Mouse (Mus musculus): ENCODE measurements at regions not wholly inside any gene's neighbourhood (a gene's known extent, or its start where the extent isn't known, plus 50 kb on each side); places are given as distances from the start of the nearest gene placed in this dataset.
A peak's percentile ranks its signal among the peaks of the same experiment; 100 is the strongest.
"Not testable (repeated sequence)": the region's sequence is repeated elsewhere in the genome, so short reads cannot be mapped to it uniquely, and the experiment has no call there.

DNA sequence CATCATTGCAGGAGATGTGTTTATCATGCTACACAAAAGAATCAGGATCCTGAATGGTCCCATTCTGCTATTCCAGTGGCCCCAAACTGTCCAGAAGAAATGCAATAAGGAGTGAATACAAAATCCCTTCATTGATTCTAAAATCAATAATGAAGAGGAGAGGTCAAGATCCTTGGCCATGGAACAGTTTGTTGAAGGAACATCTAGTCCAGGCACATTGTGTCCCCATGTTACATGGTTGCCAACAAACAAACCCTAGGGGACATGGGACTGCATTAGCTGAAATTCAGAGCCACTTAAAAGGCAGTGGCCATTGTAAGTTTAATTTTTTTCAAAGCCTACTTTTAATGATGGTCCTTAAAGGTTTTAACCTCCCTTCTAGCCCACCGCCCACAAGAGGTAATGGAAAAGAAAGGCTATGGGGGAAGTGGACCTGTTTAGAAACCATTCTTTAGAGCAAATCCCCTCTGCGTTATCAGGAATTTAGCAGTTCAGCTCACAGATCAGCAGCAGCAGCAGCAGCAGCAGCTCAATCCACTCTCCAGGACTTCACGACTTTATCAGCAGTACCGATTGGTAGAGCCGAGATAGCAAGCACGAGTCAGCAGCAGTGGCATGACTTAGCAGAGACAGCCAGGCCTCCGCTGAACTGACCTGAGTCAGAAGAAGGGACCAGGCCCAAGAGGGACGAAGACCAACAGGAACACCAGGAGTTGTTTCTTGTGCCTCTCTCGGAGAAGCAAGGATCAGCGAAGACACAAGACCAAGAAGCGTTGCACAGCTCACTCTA is 268.3 kb downstream of the Setd4 start:
- no peak for DNase-seq

DNA sequence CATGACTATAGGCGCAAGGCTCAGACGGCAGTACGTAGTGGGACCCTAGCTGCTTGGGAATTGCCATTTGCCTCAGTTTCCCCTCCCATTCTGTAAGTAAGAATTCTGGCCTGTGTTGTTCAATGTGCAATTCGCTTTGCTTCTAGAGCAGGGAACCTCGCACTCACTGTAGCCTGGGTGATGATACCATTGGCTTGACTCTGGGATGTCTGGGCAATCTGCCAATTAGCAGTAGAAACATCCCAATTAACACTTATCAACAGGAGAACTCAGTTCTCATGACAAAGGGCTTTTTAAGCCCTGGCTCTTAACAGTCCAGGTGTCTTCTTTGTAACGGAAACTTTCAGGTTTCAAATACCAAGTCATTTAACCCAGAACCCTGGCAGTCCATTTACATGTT is 270.2 kb downstream of the Setd4 start:
- no peak for DNase-seq

DNA sequence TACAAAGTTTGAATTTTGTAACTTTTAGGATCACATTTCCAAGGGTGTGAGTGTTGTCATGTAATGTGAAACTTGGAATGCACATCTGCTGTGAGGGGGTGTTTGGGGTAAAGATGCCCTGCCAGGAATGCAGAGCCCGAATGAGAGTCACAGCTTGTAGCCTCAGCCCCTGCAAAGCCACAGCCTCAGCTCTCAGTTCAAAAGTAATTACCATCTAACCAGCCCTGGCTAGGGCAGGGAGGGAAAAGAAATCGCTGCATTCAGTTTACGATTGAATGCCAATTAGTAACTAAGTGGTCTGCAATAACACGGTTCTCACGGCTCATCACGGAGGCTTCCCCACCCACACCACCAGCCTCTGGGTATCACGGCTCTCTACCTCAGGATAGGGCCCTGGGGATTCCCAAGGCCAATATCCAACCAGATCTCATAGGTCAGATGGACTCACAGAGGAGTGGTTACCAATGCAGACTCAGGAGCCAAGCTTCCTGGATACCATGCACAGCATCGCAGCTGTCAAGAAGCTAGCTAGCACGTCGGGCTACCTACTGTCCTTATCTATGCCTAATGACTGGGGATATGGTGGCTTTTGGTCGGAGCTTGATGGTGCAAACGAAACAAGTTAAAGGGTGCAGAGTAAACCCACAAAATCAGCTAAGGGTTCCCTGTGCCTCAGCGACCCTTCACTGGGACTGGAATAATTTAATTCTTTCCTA is 275.0 kb downstream of the Setd4 start:
- no peak for DNase-seq

DNA sequence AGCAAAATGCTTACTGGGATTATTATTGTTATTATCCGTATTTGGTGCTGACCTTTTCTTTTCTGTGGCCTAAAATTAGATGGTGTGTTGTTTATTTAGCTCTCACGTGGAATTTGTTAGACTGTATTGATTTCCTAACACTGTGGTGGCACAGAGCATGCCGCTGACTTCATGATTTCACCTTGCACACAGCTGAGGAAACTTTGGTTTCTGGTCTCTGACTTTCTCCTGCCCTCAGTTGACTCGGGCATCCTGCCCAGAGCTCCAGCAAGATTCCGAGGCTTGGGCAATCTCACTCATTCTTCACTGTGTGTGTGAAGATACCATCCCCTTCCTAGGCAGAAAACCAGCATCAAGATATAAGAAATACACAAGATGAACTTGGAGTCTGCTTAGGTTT is 279.0 kb downstream of the Setd4 start:
- no peak for DNase-seq

DNA sequence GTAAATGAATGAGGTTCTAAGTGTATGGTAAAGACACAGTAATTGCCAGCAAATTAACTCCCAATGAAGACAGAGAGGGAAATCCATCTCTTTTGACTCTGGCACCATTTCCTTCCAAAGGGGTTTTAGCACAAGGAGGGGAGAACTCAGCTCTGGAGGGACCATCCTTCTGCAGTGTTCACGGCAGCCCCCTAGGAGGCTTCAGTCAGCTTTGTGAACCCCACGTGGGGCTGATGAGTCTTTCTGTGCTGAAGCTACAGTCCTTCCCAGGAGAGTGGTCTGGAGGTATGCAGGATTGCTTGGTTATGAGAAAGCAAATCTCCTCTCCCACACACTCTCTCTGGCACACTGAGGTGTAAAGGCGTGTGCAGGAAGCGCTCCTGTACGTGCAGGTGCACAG is 280.7 kb downstream of the Setd4 start:
- no peak for DNase-seq

DNA sequence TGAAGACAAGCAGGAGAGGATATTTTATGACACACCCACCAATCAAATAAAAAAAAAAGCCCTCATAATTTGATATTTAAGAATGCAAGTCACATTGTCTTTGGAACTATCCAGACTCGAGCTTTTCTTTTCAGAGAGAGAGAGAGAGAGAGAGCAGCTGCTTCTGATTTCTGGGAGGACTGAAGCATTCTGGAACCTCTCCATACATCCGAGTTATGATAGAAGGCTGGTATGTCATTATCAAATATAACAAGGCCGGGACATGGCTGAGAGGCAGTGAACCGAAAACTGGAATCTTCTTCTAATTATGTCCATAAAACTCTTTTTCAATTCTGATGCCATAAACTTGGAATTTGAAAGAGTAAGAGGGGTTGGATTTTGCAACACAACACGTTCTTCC is 284.3 kb downstream of the Setd4 start:
- DNase-seq = no peak

DNA sequence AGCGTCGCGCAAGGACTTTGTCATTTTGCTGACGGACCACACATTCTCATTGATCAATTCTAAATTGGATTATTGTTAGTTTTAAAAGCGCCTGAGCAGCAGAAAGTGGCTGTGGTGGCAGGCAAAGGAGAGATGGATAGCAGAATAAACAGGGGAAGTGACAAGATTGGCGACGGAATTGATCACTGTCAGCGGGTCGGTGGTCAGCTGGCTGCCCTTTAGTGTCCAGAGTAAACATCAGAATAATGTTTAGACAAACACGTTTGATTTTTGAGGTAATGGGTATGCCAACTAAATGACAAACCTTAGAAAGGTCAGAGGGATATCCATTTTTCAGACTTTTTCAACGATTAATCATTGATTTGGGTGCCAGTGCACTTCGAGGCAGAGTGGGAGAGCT is 292.2 kb downstream of the Setd4 start:
- no peak for DNase-seq

DNA sequence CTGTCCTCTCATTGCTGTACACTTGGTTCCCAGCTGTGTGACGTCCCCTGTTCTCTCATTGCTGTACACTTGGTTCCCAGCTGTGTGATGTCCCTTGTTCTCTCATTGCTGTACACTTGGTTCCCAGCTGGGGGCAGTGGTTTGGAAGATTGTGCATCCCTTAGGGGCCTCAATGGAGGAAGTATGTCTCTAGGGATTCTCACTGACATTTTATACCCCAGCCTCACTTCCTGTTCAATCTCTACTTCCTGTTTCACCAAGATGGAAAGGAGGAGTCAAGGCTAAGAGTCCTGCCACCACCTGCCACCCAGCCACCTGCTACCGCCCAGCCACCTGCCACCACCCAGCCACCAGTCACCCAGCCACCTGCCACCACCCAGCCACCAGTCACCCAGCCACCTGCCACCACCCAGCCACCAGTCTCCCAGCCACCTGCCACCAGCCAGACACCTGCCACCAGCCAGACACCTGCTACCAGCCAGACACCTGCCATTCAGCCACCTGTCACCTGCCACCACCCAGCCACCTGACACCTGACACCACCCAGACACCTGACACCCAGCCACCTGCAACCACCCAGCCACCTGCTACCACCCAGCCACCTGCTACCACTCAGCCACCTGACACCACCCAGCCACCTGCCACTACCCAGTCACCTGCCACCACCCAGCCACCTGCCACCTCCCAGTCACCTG is 295.1 kb downstream of the Setd4 start:
- DNase-seq = no peak

DNA sequence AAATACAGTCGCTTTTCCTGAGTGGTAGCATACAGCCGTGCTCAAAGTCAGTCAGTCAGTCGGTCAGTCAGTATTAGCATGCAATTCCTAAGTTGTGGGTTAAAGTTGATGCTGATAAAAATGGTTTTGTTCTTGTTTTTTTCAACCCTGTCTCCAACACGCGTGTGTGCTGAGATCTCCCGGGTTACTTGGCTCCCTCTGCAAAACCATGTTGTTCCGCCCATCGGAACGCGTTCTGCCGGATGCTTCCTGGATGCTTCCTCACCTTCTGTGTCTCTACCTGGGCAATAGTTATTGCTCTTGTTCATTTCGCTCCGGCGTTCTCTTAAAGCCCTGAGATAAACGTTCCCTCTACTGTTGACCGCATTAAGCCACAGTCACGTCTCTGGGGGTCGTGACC is 296.9 kb downstream of the Setd4 start:
- DNase-seq = no peak

DNA sequence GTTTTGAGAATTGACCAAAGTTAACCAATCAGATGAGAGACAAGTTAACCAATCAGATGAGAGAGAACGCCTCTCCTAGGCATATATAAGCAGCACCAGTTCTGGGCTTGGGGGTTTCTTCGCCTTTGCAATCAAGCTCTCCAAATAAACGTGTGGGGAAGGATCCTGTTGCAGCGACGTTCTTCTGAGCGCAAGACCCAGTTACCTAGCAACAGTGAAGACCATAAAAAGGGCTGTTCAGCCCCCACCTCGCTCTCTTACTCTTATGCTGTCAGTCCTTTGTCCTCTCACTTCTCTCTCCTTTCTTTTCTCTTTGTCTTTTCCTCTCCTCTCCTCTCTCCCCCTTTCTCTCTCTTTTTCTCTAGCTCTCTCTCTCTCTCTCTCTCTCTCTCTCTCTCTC is 297.7 kb downstream of the Setd4 start:
- DNase-seq = not testable (repeated sequence)

DNA sequence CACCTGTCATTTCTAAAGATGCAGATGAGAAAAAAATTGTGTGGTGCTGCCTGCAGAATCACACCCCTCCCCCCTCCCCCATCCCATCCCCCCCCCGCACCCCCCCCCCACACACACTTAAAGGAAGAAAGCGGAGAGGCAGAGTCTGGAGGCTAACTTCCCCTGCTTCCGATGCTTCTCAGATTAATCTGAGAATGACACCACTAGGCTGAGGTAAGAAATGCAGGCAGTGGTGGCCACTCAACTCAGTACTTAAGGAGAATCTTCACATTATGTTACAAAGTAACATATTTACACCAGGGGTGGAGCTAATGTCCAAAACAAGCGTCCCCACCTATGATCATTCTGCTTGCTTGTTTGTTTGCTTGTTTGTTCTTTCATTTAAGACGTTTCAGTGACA is 309.4 kb downstream of the Setd4 start:
- DNase-seq = no peak

DNA sequence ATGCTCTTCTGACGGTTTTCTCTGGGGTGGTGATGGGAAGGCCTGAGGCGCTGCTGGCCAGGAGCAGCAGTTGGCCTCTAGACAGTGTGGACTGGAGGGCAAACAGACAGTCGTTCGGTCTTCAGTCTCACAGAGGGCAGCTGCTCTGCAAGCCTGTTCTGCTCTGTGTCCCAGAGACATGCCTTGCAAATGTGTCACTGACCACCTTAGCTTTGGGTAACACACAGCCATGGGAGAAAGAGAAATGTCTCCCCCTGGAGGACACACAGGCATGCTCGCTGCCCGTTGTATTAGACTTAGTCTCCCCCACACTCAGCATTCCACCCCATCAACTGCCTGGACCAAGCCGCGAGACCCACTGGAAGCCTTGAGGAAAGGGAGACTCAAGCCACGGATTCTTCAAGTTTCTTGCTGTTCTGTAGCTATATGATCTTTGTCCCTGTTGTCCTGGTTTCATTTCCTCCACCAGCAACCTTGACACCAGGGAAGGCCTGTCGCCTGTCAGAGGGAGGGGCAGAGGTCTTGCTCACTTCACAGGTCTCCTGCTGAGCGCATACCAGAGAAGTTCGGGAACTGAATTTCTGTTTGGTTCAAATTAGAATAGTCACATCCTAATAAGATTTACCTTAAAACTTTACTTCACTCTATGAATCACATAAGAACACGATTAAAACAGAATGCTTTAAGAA is 310.8 kb downstream of the Setd4 start:
- DNase-seq = peak; percentile 52

DNA sequence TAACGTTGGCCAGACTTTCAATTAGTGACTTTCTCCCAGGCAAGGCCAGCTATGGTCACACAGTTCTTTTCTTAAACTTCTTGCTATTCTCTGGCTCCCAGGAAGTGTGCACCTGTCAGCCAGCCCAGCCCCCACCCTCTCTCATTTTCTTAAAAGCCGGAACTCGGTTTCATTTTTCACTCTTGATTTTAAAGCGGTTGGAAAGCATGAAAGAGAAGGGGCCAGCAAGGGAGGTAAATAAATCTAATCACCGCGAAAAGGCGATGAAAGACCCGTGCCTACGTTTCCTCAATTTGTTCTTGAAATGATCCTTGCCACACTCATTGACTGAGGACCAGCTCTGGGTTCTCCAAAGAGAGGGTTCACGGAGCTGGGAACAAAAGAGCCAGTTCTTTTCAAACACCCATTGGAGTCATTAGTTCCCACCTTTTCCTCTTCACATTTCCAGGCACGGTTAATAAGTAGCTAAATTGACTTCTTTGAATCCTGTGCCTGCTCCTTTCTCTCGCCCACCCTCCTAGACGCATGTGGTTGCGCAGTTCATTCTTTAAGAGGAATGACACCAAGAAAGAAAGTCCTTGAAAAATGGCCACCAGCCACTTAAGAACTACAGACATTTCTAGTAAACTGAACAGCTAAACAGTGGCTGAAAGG is 311.6 kb downstream of the Setd4 start:
- no peak for DNase-seq

DNA sequence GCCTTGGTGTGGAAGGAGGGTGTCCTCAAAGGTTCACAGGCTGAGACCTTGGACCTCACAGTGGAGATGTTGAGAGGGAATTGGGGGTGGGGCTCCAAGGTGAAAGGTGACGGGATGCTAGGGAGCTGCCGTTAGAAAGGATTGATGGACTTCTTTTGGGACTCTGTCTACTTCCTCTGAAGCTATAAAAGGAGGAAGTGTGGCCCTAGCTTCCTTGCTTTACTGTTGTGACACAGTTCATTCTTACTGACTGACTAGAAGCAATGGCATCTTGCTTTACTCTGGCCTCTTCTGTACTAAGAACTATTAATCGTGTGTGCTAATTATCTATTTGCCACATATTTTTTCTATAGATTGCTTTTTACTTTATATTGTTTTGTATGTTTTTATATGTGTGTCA is 315.8 kb downstream of the Setd4 start:
- DNase-seq = no peak

DNA sequence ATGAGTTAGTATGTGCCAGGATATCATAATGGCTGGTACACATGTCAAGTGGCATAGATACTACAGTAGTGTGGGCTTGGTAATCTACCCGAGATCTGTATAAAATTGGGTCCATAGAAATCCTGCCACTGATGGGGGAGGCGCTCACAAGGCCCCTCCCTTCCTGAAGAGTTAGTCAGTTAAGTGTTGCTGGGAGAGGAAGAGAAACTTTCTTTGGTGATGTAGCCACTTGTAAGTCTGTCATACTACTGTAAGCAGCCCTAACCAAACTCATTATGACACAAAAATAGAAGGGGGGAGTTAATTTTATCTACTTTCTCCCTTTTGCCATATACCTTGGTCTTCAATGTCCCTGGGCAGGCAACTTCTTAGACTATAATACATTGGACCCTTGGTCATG is 316.3 kb downstream of the Setd4 start:
- no peak for DNase-seq

DNA sequence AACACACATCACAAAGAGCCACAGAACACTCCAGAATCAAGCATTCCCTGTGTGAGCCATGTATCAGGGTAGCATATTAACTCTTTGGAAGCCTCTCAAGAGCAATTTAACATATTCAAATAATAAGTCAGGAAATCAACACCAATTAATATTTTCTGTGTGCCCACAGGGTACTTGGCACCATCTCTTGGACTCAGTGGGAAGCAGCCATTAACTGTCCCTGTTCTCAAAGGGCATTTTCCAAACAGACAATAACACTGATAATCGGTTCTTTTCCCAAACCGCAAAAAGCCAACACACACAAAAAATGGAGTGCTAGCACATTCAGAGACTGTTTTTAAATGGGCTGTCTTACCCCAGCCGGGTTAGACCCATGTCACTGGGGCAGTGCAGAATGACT is 317.0 kb downstream of the Setd4 start:
- no peak for DNase-seq

DNA sequence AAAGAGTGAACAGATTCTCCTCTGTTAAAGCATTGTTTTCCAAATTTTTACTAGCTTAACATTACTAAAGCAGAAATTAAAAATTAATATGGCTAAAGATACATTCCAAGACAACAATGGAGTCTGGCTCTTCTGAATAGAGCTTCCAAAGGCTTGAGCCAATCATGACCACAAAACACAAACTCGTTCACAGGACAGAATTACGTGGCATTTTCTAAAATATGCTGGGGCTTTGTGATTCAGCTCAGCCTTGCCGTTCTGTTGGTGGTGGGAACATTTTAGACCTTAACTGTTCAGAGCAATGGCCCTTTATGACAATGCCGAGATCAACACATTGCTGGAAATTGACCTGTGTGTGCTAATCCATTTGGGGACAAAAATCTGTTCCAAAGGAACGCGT is 318.7 kb downstream of the Setd4 start:
- no peak for DNase-seq

DNA sequence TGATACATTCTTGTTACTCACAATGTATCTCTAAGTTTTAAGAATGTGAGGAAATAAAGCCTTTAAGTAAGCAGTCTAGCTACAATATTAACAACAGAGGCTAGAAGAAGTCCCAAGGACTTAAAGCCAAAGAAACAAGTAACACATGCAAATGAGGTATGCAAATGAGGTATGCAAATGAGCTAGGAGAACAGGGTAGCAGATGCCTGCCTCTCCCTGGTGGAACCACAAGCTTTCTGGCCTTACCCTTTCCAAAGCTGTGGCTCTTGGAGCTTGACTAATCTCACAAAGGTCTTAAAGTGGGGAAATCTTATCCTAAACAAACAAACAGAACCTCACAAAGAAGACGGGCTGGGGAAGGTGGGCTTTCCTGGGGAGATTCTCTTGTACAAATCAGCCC is 322.1 kb downstream of the Setd4 start:
- no peak for DNase-seq

DNA sequence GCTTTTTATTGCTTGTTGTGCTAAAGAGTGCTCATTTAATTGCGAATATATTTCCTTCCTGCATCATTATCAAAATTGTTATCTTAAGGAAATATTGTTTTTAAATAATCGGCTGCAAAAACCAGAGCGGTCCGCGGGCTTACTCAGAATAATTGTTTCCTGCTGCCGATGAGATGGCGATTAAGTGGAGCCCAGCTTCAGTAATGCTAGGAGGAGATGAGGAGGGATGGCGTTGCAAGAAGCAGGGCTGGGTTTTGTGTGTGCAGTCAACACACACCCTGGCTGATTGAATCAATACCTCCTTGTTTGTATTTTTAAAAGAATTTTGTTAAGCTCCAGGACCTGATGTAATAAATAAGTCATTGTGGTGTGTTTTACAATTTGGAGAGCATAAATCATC is 331.2 kb downstream of the Setd4 start:
- no peak for DNase-seq

DNA sequence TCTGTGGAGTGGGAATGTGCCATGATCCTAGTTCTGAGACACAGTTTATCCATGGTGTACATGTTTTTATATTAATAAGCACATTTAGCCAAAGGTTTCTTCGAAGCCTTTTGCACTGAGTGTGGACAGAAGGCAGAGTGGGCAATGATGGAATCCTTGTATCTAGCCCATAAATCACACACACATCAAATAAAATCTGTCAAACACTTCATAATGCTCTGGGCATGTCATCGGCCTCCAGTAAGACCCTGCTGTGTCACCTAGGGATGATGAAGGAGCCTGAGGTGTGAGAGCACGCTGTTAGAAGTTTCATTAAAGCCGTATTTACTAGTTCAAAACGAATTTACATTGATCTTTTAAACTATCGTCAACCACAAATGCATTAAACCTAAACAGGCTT is 331.7 kb downstream of the Setd4 start:
- no peak for DNase-seq

DNA sequence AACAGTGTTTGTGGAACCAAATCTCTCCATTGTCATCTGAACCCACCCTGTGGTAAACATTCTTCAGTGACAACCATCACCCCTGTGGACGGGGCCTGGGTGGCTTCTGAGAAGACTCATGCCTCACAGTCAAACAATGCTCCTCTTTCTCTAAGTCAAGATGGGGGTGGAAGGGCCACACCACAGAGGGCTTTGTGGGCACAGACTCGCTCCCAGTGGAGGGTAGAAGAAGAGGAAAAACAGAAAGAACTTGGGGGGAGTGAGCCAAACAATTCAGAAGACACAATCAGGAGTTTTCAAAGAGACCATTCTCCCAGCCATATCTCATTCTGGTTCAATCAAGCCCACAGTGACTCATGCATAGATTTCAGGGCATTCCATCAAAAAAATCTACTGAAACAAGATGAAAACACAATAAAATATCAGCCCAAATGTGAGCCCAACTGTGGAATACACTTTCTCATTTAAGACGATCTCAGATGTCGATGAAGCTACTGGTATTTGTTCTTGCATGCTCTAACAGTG is 339.7 kb downstream of the Setd4 start:
- no peak for DNase-seq

DNA sequence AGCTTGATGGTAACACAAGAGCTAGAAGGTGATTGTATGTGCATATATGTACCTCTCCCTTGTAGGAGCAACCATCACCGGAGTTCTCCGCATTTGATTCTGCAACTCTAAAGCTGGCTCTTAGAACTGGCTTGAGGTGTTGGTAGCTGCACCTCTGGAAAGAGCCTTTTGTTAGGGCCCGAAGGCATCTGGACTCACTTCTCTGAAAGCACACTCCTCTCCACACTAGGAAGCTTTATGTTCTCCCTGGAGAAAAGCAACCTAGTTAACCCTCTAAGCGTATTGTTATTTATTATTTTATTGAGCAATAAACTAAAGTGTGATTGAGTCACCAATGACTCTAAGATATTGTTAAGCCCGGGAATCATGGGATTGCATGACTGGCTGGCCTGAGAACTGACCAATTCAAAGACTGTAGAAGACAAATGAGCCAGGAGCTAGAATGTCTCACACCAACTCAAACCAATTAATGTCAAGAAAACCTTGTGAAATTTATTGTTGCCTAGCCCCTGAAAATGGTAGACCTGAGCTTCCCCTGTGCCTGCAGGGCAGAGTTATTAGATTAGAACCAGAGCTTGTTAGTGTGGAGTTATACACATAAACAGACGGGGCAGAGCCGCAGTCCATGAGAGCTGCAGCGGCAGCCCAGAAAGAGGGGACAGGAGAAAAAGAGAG is 340.6 kb downstream of the Setd4 start:
- no peak for DNase-seq
